Mouse (Mus musculus): ENCODE results near the gene Rpl39. TPM values are rescaled to one million over a fixed set of nuclear protein-coding genes. Genes with fewer than 3 reads are reported as not detected.
A peak's percentile ranks its signal among the peaks of the same experiment; 100 is the strongest.

Rpl39 gene
- polyA plus RNA-seq, 1 experiment from 2014 or later: 905 TPM

- DNase-seq (ENCODE audit: low spot score): no peak
These were observed 16.4 kb downstream of the Rpl39 start for GRCm38 (mm10) chrX:37068766-37069165.

GRCm38 (mm10) chrX:37067299-37067698 is 17.9 kb downstream of the Rpl39 start:
- no peak for DNase-seq (ENCODE audit: low spot score)

- no peak for DNase-seq (ENCODE audit: low spot score)
These were observed 21.3 kb downstream of the Rpl39 start for GRCm38 (mm10) chrX:37063902-37064301.

- DNase-seq (ENCODE audit: low spot score): no peak
These were observed 36.0 kb downstream of the Rpl39 start for GRCm38 (mm10) chrX:37048890-37049823.

GRCm38 (mm10) chrX:37048066-37048889 is 36.9 kb downstream of the Rpl39 start, which contains the start of gene Sowahd:
Gene Sowahd (plus strand): TSS chrX:37048845.
- no peak for DNase-seq (ENCODE audit: low spot score)

GRCm38 (mm10) chrX:37042726-37043125 is 42.5 kb downstream of the Rpl39 start:
- peak; percentile 29 for DNase-seq (ENCODE audit: low spot score)

Other genes with a start within 250 kb of the Rpl39 start
- gene Ube2a, start 211.5 kb downstream of the Rpl39 start, polyA plus RNA-seq (2015; fragmentation: Nextera tagmentation; extraction: Ambion mirVana): 198 and 205 TPM in 2 replicates
- 28.5 and 29.7 TPM in 2 replicates for gene C330007P06Rik, start 211.3 kb downstream of the Rpl39 start, polyA plus RNA-seq (2015; fragmentation: Nextera tagmentation; extraction: Ambion mirVana)
- 2.5 TPM in 2 replicates for gene Nkrf, start 182.5 kb downstream of the Rpl39 start, polyA plus RNA-seq (2015; fragmentation: Nextera tagmentation; extraction: Ambion mirVana)
- 96.3 and 112 TPM in 2 replicates for gene Sept6, start 93.6 kb downstream of the Rpl39 start, polyA plus RNA-seq (2015; fragmentation: Nextera tagmentation; extraction: Ambion mirVana)
- 0.59 and 1.0 TPM in 2 replicates for gene Sowahd, start 36.6 kb downstream of the Rpl39 start, polyA plus RNA-seq (2015; fragmentation: Nextera tagmentation; extraction: Ambion mirVana)
- 21.7 and 25.0 TPM in 2 replicates for gene Upf3b, start 24.9 kb upstream of the Rpl39 start, polyA plus RNA-seq (2015; fragmentation: Nextera tagmentation; extraction: Ambion mirVana)
- 21.6 and 26.4 TPM in 2 replicates for gene Nkap, start 41.4 kb upstream of the Rpl39 start, polyA plus RNA-seq (2015; fragmentation: Nextera tagmentation; extraction: Ambion mirVana)
- gene Akap14, start 83.4 kb upstream of the Rpl39 start, polyA plus RNA-seq (2015; fragmentation: Nextera tagmentation; extraction: Ambion mirVana): 0.17 TPM in 1 of 2 replicates, not detected in the other
- 690 and 722 TPM in 2 replicates for gene Ndufa1, start 105.8 kb upstream of the Rpl39 start, polyA plus RNA-seq (2015; fragmentation: Nextera tagmentation; extraction: Ambion mirVana)
- gene Rnf113a1, start 105.8 kb upstream of the Rpl39 start, polyA plus RNA-seq (2015; fragmentation: Nextera tagmentation; extraction: Ambion mirVana): 16.7 and 17.5 TPM in 2 replicates
- not detected in 2 replicates for gene Gm9, start 125.6 kb upstream of the Rpl39 start, polyA plus RNA-seq (2015; fragmentation: Nextera tagmentation; extraction: Ambion mirVana)
- not detected in 2 replicates for gene Rhox1, start 136.9 kb upstream of the Rpl39 start, polyA plus RNA-seq (2015; fragmentation: Nextera tagmentation; extraction: Ambion mirVana)
- gene Rhox2a, start 159.6 kb upstream of the Rpl39 start, polyA plus RNA-seq (2015; fragmentation: Nextera tagmentation; extraction: Ambion mirVana): not detected in 2 replicates
- not detected in 2 replicates for gene Rhox3a, start 164.5 kb upstream of the Rpl39 start, polyA plus RNA-seq (2015; fragmentation: Nextera tagmentation; extraction: Ambion mirVana)
- gene Rhox4a, start 179.9 kb upstream of the Rpl39 start, polyA plus RNA-seq (2015; fragmentation: Nextera tagmentation; extraction: Ambion mirVana): 0.10 TPM in 1 of 2 replicates, not detected in the other